Mouse (Mus musculus) neutrophil, adult 5-6 weeks (primary cell): ENCODE results near the gene Gm49373. TPM values are rescaled to one million over a fixed set of nuclear protein-coding genes. Genes with fewer than 3 reads are reported as not detected.
"Not testable (repeated sequence)": the region's sequence is repeated elsewhere in the genome, so short reads cannot be mapped to it uniquely, and the experiment has no call there.

Source experiments
- ATAC-seq: fragments of 151-379, 151-347 bp; 2 replicates; pipeline ENCODE4 v1.8.0; 2017; ENCODE audit warnings: mild to moderate bottlenecking, moderate TSS enrichment; ENCODE audit not compliant: insufficient number of reproducible peaks, poor library complexity, low FRiP score, severe bottlenecking; ENCODE audit errors: extremely low read depth
- total RNA-seq: library from RNA; stranded (forward); fragments of 200-1000 nt; gene quantifications from 2 replicates; pipeline ENCODE4 v1.2.3, GENCODE M21; 2017

Gm49373 gene
- total RNA-seq, 1 experiment from 2014 or later: 0.23 TPM

- no peak for ATAC-seq
Measured at GRCm38 (mm10) chr9:21081127-21081526, 8.2 kb upstream of the Gm49373 start.

GRCm38 (mm10) chr9:21075625-21076024 is 2.7 kb upstream of the Gm49373 start:
- ATAC-seq: no peak

GRCm38 (mm10) chr9:21074173-21074572 is 1.3 kb upstream of the Gm49373 start:
- ATAC-seq: no peak

- no peak for ATAC-seq
Measured at GRCm38 (mm10) chr9:21072641-21073040, 255 bp downstream of the Gm49373 start.

DNA sequence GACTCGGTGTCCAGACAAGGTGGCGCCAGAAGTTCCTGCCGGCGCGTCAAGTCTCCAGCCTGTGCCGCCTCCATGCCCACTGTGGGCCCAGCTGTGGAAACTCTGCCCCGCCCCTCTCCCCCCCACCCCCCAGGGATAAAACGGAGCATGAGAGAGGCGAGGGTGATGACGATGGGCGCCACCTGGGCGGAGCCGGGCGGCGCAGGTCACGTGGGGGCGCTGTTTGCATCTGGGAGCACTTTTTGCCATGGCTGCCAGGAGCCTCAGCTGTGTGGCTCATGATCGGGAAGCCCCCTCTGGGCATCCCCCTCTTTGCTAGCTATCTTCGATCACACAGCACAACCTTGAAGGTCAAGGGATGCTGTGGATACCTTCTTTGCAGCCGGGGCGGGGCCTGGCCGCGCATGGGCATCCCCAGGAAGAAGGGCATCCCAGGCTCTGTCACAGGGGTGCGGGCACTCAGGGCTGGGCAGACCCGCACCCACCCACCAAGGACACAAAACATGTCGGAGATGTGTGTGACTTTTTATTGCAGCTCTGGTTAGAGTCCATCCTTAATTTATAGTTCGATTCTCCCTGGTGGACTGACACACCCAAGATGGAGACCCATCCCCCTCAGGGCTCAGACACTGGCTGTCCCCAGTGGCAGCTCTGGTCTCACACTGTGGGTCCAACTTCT is 5.8 kb downstream of the Gm49373 start, which contains the start of gene Zglp1:
Gene Zglp1, minus strand, starts transcription at position 88 of the 679 bp plus-strand sequence.
- no peak for ATAC-seq

DNA sequence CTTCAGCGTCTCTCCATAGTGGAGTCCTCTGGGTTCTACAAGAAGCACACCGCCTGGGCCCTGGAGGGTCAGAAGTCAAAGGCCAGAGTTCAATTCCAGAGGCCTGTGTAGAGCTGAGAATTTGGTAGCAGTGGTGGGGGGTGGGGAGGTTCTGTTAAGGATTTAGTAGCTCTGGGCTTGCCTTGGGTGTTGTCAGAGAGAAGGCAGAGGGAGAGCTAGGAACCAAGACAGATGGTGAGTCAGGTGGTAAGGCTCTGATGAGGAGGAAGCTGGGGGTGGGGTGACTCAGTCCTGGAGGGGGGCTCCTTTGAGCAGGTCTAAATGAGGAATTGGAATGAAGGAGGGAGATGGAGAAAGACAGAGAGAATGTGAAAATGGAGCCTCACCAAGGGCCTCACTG is 10.0 kb downstream of the Gm49373 start:
- no peak for ATAC-seq

DNA sequence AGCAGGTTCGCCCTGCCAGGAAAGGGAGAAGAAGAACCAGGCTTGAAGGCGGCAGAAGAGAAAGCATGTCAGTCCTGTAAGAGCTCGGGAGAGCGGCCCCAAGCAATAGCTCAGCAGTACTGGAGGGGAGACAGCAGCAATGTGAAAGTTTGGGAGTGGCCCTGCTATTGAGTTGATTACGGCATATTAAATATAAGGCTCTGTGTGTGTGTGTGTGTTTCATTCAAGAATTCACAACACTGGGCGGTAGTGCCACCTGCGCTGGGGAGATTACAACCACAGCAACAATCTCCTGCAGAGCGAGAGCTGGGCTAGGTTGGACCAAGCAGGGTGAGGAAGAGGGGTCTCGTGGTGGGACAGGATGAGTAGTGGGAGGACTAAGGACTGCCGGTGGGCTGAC is 21.3 kb downstream of the Gm49373 start:
- no peak for ATAC-seq

DNA sequence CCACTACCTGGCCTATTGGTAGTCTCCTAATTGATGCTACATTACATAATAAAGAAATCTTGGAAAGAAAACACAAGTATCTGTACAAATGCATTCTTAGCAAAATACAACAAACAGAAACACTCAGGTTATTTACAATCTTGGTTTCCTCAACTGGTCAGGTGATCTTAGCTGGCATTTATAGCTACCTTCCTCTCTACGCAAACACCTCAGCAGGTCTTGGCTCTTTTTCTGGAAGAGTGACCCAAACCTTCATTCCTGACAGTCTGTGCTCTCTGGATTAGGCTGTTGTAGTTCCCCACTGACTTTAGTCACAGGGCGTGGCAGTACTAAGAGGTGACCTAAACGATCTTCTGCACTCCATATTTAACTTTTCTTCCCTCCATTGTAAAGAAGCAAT is 27.7 kb downstream of the Gm49373 start:
- no peak for ATAC-seq

DNA sequence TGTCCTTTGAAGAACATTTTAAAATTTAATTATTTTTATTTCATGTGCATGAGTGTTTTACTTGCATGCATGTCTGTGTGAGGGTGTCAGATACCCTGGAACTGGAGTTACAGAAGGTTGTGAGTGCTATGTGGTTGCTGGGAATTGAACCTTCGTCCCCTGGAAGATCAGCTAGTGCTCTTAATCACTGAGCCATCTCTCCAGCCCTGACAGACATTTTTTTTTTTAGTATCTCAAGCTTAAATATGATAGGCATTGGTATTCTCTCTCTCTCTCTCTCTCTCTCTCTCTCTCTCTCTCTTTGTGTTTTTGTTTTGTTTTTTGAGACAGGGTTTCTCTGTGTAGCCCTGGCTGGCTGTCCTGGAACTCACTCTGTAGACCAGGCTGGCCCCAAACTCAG is 28.1 kb downstream of the Gm49373 start:
- not testable (repeated sequence) for ATAC-seq

- no peak for ATAC-seq
Measured at GRCm38 (mm10) chr9:21043563-21043962, 29.3 kb downstream of the Gm49373 start.

DNA sequence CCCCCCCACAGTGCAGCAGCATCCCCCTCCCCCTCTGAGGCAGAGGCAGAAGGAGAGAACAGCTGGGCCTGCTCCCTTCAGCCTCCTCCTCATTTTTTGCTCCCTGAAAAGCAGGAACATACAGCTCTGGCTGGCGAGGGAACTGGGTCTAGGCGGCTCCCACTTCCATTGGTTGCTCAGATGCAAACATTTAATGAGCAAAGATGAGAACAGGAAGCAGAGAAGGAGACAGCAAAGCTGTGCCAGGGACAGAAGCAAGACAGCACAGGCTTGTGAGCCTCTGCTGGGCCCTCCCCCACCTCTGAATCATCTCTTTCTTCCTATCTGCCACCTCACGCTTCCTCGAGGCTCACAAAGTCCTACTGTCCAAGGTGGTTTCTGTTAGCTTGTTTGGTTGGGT is 31.6 kb downstream of the Gm49373 start:
- no peak for ATAC-seq

DNA sequence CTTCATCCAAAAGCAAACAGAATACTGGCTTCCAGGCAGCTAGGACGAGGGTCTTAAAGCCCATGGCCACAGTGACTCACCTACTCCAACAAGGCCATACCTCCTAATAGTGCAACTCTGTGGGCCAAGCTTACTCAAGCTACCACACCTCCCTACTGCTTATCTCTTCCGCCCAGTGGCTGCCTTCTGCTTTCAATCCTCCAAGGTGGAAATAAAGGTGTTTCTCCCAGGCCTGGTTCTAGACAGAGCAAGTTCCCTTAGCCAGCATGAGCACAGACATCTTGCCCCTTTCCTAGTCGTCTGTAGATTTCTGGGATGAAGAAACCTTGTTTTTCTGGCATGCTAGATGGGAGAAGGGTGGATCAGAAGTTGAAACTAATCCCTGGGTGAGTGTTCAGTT is 33.1 kb downstream of the Gm49373 start:
- no peak for ATAC-seq

DNA sequence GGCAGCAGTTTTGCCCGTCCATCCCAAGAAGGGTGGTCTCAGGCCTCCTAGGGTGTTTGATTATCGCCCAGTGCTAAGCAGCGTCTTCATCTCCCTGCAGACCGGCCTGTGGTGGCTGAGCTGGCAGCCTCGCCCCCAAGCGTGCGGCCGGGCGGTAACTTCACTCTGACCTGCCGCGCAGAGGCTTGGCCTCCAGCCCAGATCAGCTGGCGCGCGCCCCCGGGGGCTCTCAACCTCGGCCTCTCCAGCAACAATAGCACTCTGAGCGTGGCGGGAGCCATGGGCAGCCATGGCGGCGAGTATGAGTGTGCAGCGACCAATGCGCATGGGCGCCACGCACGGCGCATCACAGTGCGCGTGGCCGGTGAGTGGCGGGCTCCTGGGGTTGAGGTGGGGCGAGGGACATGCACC is 35.4 kb downstream of the Gm49373 start:
- no peak for ATAC-seq

- ATAC-seq: no peak
Measured at GRCm38 (mm10) chr9:21036666-21037065, 36.2 kb downstream of the Gm49373 start.

DNA sequence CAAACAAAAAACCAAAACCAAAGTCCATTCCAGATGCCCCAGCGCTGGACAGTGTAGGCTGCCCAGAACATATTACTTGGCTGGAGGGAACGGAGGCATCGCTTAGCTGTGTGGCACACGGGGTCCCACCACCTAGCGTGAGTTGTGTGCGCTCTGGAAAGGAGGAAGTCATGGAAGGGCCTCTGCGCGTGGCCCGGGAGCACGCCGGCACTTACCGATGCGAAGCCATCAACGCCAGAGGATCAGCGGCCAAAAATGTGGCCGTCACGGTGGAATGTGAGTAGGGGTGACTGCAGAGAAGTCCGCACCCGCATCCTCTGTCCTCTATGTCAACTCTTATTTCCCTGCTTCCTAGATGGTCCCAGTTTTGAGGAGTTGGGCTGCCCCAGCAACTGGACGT is 36.7 kb downstream of the Gm49373 start:
- no peak for ATAC-seq

- no peak for ATAC-seq
Measured at GRCm38 (mm10) chr9:21035586-21035985, 37.3 kb downstream of the Gm49373 start.

DNA sequence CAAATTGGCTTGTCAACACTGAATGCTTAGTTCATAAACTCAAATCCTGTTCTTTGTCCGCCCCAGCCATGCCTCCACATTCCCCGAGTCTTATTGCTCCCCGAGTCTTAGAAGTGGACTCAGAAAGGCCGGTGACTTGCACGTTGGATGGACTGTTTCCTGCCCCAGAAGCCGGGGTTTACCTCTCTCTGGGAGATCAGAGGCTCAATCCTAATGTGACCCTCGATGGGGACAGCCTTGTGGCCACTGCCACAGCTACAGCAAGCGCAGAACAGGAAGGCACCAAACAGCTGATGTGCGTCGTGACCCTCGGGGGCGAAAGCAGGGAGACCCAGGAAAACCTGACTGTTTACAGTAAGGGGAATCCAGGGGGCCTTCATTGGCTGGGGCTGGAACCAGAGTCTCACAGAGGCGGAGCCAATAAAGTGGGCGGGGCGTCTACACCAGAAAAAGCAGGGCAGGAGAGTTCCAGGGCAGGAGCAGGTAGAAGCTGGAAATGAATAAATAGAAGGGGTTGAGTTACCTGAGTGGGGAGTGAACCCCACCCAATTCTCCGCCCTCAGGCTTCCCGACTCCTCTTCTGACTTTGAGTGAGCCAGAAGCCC is 38.3 kb downstream of the Gm49373 start:
- ATAC-seq: no peak

DNA sequence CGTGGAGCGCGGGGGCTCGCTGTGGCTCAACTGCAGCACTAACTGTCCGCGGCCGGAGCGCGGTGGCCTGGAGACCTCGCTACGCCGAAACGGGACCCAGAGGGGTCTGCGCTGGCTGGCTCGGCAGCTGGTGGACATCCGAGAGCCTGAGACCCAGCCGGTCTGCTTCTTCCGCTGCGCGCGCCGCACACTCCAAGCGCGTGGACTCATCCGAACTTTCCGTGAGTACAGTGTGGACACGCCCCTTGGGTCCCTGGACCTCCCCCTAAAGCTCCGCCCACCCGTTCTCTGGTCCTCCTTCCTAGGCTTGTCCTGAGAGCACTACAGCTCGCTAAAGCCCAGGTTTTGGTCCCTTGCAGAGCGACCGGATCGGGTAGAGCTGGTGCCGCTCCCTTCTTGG is 39.8 kb downstream of the Gm49373 start:
- peak; percentile 38; the same call in 1 of the 2 replicates for ATAC-seq

DNA sequence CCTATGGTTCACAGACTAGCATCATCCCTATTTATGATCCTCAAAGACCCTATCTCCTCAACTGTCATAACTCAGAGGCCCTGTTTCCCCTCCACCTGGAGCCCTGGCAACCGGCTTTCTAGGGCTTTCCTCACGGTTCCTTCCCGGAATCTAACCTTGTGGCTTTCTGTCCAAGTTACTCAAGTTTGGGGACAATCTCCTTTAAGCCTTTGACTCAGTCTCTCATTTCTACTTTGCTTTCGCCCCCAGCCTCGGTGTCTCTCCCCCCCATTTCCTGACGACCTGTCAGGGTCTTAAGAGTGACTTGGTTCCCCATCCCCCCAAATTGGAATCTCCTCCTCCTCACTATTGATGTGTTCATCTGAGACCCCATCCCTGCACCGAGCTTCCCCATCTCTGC is 40.4 kb downstream of the Gm49373 start:
- no peak for ATAC-seq

- ATAC-seq: no peak
Measured at GRCm38 (mm10) chr9:21031896-21032351, 41.0 kb downstream of the Gm49373 start, which contains the start of gene Icam5. Gene Icam5 (plus strand): TSS chr9:21032073.
